Mouse (Mus musculus): Measurements from ENCODE around the gene Kcnj12. TPM values are rescaled to one million over a fixed set of nuclear protein-coding genes. Genes with fewer than 3 reads are reported as not detected.

The Kcnj12 gene
- total and polyA plus RNA-seq, 3 experiments: not detected

DNA sequence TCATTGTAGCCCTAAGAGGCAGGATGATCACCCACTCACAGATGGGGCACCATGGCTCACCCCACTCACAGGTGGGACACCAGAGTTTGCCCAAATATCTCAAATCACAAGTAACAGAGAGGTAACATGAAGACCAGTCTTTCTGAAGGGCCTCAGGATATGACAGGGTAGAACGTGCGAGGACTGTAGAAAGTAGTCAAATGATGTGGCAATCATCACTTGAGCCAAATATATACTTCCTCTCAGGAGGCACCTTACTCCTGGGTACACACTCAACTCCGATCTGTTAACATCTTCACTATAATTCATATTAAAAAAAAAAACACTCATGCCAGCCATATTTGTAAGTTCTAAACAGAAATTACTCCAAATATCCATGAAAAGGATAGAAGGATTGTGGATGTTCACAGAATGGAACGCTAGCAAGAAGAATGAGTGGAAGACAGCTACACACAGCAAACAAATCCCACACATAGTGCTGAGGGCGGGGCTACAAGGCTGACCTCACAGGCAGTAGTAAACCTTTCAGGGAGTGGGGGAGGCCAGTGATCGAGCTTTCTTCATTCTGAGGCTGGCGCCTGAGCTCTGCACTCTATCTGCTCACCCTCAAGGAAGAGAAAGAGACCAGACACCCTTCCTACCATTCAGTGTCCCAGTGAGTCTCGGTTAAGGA is 90.1 kb downstream of the Kcnj12 start:
- DNase-seq (ENCODE audit: low read depth, low spot score): no peak
- peaks cover 3 to 17% of the 10 kb centered on the region in 2 experiments; a peak in 3 of 4 replicates for H3K4me1 ChIP-seq (ENCODE audit: control insufficient read depth in 1 of 2, insufficient read depth in 2 of 2, low read length in 2 of 2)
- H3K9ac ChIP-seq (ENCODE audit: control insufficient read depth, low read depth, low read length, poor library complexity, severe bottlenecking): no peak overlapping the region
- TF ChIP-seq RCOR1 (IDR thresholded peaks at IDR 0.05; ENCODE audit: low read depth, low read length): no peak
- TF ChIP-seq CTCF (IDR thresholded peaks at IDR 0.05 in 2 of 3, conservative IDR thresholded peaks at IDR 0.05 in 1 of 3; ENCODE audit: control insufficient read depth in 1 of 3, insufficient read depth in 1 of 3, low read depth in 2 of 3, low read length in 3 of 3, poor library complexity in 1 of 3, severe bottlenecking in 1 of 3): no peak
- H3K27ac ChIP-seq (ENCODE audit: control insufficient read depth, low read depth, low read length): no peak overlapping the region
- H3K36me3 ChIP-seq (ENCODE audit: control insufficient read depth in 1 of 2, insufficient read depth in 2 of 2, low read length in 2 of 2): peaks cover 0 to 3% of the 10 kb centered on the region in 2 experiments; a peak in 2 of 4 replicates
- no peaks in the 10 kb centered on the region for H3K79me2 ChIP-seq (ENCODE audit: control insufficient read depth, insufficient read depth, low read length, poor library complexity)
- H3K27me3 ChIP-seq (ENCODE audit: control insufficient read depth in 1 of 2, insufficient read depth in 2 of 2, low read length in 2 of 2): peaks cover 0 to 2% of the 10 kb centered on the region in 2 experiments; a peak in 1 of 4 replicates
- no peak overlapping the region for H3K4me3 ChIP-seq (ENCODE audit: control insufficient read depth in 1 of 2, insufficient read depth in 1 of 2, low read depth in 2 of 2, low read length in 2 of 2)
- H3K9me3 ChIP-seq (replicated peaks; ENCODE audit: insufficient read depth, low read length): no peaks in the 10 kb centered on the region

DNA sequence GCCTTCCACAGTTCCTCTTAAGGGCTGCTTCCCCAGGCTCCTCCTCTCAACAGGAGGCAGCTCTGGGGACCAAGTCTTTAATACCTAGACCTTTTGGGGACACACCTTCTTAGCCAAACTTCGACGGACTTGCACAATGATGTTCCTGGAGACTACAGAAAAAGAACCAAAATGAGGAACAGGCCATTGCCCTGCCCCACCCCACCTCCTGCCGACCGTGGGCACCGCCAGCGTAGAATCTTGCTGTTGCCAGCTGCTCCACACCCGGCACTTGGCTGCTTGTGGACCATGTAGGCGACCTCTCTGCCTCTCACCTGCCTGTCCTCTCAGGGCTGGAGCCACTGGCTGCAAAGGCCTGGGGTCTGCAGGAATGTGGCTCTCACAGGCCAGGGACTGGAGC is 93.9 kb downstream of the Kcnj12 start:
- no peaks in the 10 kb centered on the region for H3K9me3 ChIP-seq (replicated peaks; ENCODE audit: insufficient read depth, low read length)
- H3K36me3 ChIP-seq (ENCODE audit: control insufficient read depth in 1 of 2, insufficient read depth in 2 of 2, low read length in 2 of 2): no peaks in the 10 kb centered on the region
- H3K27ac ChIP-seq (ENCODE audit: control insufficient read depth, low read depth, low read length): no peak overlapping the region
- H3K9ac ChIP-seq (ENCODE audit: control insufficient read depth, low read depth, low read length, poor library complexity, severe bottlenecking): no peak overlapping the region
- no peaks in the 10 kb centered on the region for H3K79me2 ChIP-seq (ENCODE audit: control insufficient read depth, insufficient read depth, low read length, poor library complexity)
- DNase-seq (ENCODE audit: low read depth, low spot score): peak; percentile 49
- H3K4me1 ChIP-seq (ENCODE audit: control insufficient read depth in 1 of 2, insufficient read depth in 2 of 2, low read length in 2 of 2): peaks cover 0 to 7% of the 10 kb centered on the region in 2 experiments; a peak in 1 of 4 replicates
- peaks cover 0 to 6% of the 10 kb centered on the region in 2 experiments; a peak in 2 of 4 replicates for H3K27me3 ChIP-seq (ENCODE audit: control insufficient read depth in 1 of 2, insufficient read depth in 2 of 2, low read length in 2 of 2)
- H3K4me3 ChIP-seq (ENCODE audit: control insufficient read depth in 1 of 2, insufficient read depth in 1 of 2, low read depth in 2 of 2, low read length in 2 of 2): no peak overlapping the region
- TF ChIP-seq ZNF384 (IDR thresholded peaks at IDR 0.05; ENCODE audit: low read depth, low read length): no peak
- no peak for TF ChIP-seq RAD21 (IDR thresholded peaks at IDR 0.05; ENCODE audit: low read depth, low read length)
- TF ChIP-seq SIN3A (IDR thresholded peaks at IDR 0.05; ENCODE audit: low read length): no peak
- no peak for TF ChIP-seq SMC3 (IDR thresholded peaks at IDR 0.05; ENCODE audit: low read depth, low read length)
- no peak for TF ChIP-seq MAFK (IDR thresholded peaks at IDR 0.05; ENCODE audit: borderline replicate concordance, low read depth, low read length)
- TF ChIP-seq KAT2A (conservative IDR thresholded peaks at IDR 0.05; ENCODE audit: low read depth, low read length): no peak
- no peak for TF ChIP-seq MYC (IDR thresholded peaks at IDR 0.05; ENCODE audit: low read depth, low read length)
- no peak for TF ChIP-seq USF1 (IDR thresholded peaks at IDR 0.05; ENCODE audit: low read depth, low read length)
- TF ChIP-seq NRF1 (IDR thresholded peaks at IDR 0.05; ENCODE audit: insufficient read depth, low read depth, low read length, poor library complexity, severe bottlenecking): no peak
- no peak for TF ChIP-seq USF2 (IDR thresholded peaks at IDR 0.05; ENCODE audit: borderline replicate concordance in 1 of 2, insufficient read depth in 1 of 2, low read depth in 1 of 2, low read length in 2 of 2)
- TF ChIP-seq ZMIZ1 (IDR thresholded peaks at IDR 0.05; ENCODE audit: low read depth, low read length): no peak
- no peak for TF ChIP-seq TBP (IDR thresholded peaks at IDR 0.05; ENCODE audit: low read depth, low read length)
